Mouse (Mus musculus) B cell, adult 2 months (primary cell): ENCODE measurements around the gene Foxs1.

Source experiments
- DNase-seq, 2 experiments: peaks; one replicate each; pipeline ENCODE4 v3.0.0; 2022

Foxs1 gene

GRCm38 (mm10) chr2:152902658-152903057, 30.4 kb downstream of the Foxs1 start:
- DNase-seq, result no peak

DNA sequence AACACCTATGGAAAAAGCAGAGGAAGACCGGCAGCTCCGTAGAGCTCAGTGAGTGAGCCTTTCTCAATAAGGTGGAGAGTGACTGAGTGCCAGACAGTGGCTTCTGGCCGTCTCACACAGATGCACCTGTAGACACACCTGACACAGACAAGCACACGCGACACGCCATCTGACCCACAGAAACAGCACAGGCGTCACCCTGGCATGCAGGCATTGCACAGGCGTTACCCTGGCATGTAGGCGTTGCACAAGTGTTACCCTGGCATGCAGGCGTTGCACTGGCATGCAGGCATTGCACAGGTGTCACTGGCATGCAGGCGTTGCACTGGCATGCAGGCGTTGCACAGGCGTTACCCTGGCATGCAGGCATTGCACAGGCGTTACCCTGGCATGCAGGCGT, 31.7 kb downstream of the Foxs1 start:
- no peak for DNase-seq

DNA sequence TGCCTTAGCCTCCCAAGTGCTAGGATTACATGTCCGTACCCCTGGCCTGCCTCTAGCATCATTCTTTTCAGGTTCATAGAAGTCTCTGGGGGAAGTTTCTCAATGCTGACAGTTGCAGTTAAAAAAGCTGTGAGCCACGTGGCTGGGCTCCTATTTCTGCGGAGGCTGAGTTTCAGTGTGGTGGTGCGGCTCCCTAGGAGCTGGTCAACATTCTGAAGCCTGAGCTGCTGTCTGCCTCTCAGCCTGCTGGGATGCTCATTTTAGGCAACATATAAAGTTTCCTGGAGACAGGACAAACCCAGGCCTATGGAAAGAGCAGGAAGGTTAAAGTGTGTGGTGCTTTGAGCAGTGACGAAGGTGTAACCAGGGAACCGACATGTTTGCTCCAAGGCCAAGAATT, 34.0 kb downstream of the Foxs1 start:
- no peak for DNase-seq

- DNase-seq, result no peak
Measured at GRCm38 (mm10) chr2:152896926-152897325, 36.1 kb downstream of the Foxs1 start.

GRCm38 (mm10) chr2:152895834-152896233, 37.2 kb downstream of the Foxs1 start:
- no peak for DNase-seq

DNA sequence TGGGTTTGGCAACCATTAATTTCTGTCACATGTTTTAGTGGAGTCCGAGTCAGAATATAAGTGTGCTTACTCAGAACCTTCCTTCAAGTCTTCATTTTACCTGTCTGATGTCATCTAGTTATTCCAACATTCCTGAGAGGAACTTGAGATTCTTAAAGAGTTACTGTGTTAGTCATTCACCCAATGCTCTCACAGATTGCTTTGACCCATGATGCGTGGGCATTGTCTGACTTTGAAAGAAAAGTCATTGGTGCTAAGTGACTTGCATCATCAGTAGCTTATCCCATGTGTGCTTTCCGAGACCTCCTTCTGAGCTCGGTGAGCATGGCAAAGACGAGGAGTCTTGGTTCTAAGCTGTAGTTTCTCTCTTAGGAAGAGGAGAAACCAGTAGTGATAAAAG, 44.2 kb downstream of the Foxs1 start:
- DNase-seq, result no peak

DNA sequence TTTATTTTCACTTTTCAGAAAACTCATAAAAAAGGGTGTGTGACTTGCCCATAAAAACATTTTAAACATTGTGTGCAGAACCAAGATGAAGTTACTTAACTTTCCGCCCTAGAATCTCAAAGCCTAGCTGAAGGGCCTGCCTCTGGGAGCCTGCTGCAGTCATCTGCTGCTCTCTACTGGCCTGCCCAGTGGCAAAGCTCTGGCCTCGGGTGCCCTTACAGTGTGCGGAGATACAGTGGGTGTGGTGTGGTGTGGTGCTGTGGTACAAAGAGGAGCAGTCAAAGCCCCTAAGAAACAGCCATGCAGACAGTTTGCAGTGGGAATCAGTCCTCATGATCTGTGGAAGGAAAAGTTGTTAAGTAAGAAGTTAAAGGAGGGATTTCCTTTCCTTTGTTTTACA, 45.8 kb downstream of the Foxs1 start:
- no peak for DNase-seq

- DNase-seq, result no peak
Measured at GRCm38 (mm10) chr2:152884101-152884645, 48.8 kb downstream of the Foxs1 start.
